Mouse (Mus musculus) myocyte (in vitro differentiated cells): ENCODE data around the gene Dcdc2a. TPM values are rescaled to one million over a fixed set of nuclear protein-coding genes. Genes with fewer than 3 reads are reported as not detected.

Source experiments
- H3K27me3 ChIP-seq: one replicate; pipeline ENCODE4 v1.6.1; 2011; ENCODE audit not compliant: control insufficient read depth, insufficient read depth, insufficient read length
- H3K36me3 ChIP-seq: one replicate; pipeline ENCODE4 v1.6.1; 2011; ENCODE audit not compliant: control insufficient read depth, insufficient read depth
- H3K4me2 ChIP-seq: one replicate; pipeline ENCODE4 v1.6.1; 2011; ENCODE audit warnings: low read depth, control low read depth
- H3K4me3 ChIP-seq: one replicate; pipeline ENCODE4 v1.5.1; 2011; ENCODE audit warnings: mild to moderate bottlenecking, control low read depth, moderate library complexity
- H3K79me2 ChIP-seq: one replicate; pipeline ENCODE4 v1.6.1; 2011; ENCODE audit not compliant: control insufficient read depth, insufficient read depth
- H3ac ChIP-seq: one replicate; pipeline ENCODE4 v1.6.1; 2011; ENCODE audit not compliant: control insufficient read depth, insufficient read length
- CEBPB ChIP-seq: IDR thresholded peaks from 2 replicates; pipeline ENCODE4 v1.6.1; 2011; ENCODE audit warnings: mild to moderate bottlenecking, moderate library complexity; ENCODE audit not compliant: poor library complexity, insufficient read depth, severe bottlenecking
- E2F4 ChIP-seq: IDR thresholded peaks from one replicate; pipeline ENCODE4 v1.6.1; 2011; ENCODE audit warnings: mild to moderate bottlenecking, control low read depth, moderate library complexity; ENCODE audit not compliant: insufficient read depth
- MAX ChIP-seq: IDR thresholded peaks from one replicate; pipeline ENCODE4 v1.6.1; 2011; ENCODE audit warnings: low read depth, mild to moderate bottlenecking, control low read depth
- MYOD1 ChIP-seq, 3 experiments: IDR thresholded peaks; one replicate each; pipeline ENCODE4 v1.6.1; 2011; ENCODE audit warnings: control low read depth in 2 of 3, low read depth in 2 of 3, mild to moderate bottlenecking in 2 of 3, moderate library complexity in 1 of 3; ENCODE audit not compliant: insufficient read length in 2 of 3, control insufficient read depth in 1 of 3
- MYOG ChIP-seq, 3 experiments: IDR thresholded peaks; one replicate each; pipeline ENCODE4 v1.6.1; 2011; ENCODE audit warnings: control low read depth in 2 of 3, low read depth in 2 of 3, mild to moderate bottlenecking in 2 of 3; ENCODE audit not compliant: insufficient read length in 2 of 3, control insufficient read depth in 1 of 3, insufficient read depth in 1 of 3
- POLR2A ChIP-seq: IDR thresholded peaks from one replicate; pipeline ENCODE4 v1.6.1; 2011; ENCODE audit warnings: low read depth, mild to moderate bottlenecking, control low read depth, moderate library complexity; ENCODE audit not compliant: insufficient read length
- POLR2AphosphoS2 ChIP-seq: IDR thresholded peaks from one replicate; pipeline ENCODE4 v1.6.1; 2011; ENCODE audit warnings: low read depth, control low read depth; ENCODE audit not compliant: insufficient read length
- REST ChIP-seq: IDR thresholded peaks from one replicate; pipeline ENCODE4 v1.6.1; 2011; ENCODE audit warnings: mild to moderate bottlenecking, control low read depth, moderate library complexity; ENCODE audit not compliant: insufficient read depth, insufficient read length
- SRF ChIP-seq: IDR thresholded peaks from one replicate; pipeline ENCODE4 v1.6.1; 2011; ENCODE audit warnings: low read depth; ENCODE audit not compliant: control insufficient read depth, insufficient read length
- TCF12 ChIP-seq: IDR thresholded peaks from one replicate; pipeline ENCODE4 v1.6.1; 2011; ENCODE audit warnings: mild to moderate bottlenecking, control low read depth; ENCODE audit not compliant: poor library complexity, insufficient read depth, severe bottlenecking
- TCF3 ChIP-seq: IDR thresholded peaks from one replicate; pipeline ENCODE4 v1.6.1; 2011; ENCODE audit warnings: low read depth, control low read depth; ENCODE audit not compliant: insufficient read length
- USF1 ChIP-seq: IDR thresholded peaks from one replicate; pipeline ENCODE4 v1.6.1; 2011; ENCODE audit warnings: low read depth, mild to moderate bottlenecking, control low read depth, moderate library complexity
- polyA plus RNA-seq: library from polyadenylated mRNA; unstranded; fragments of >200 nt; fragmentation: generic; extraction: Trizol; gene quantifications from one replicate; pipeline ENCODE4 v1.2.1, GENCODE M21; 2012; ENCODE audit warnings: missing spikeins

Dcdc2a gene
- polyA plus RNA-seq, 1 experiment = 0.05 TPM

GRCm38 (mm10) chr13:25093776-25094175 lies 38.0 kb downstream of the Dcdc2a start:
- H3K36me3 ChIP-seq = no peaks in the 10 kb centered on the region
- H3K79me2 ChIP-seq = no peaks in the 10 kb centered on the region
- peaks cover 38% of the 10 kb centered on the region for H3K27me3 ChIP-seq
- TF ChIP-seq MYOG (IDR thresholded peaks at IDR 0.05; ENCODE audit: control insufficient read depth in 1 of 3, insufficient read depth in 1 of 3, insufficient read length in 2 of 3, low read depth in 2 of 3) (no peak), TCF12 (no peak), REST (no peak), POLR2AphosphoS2 (no peak), E2F4 (no peak), TCF3 (no peak), SRF (no peak)
- H3K4me3 ChIP-seq = no peak overlapping the region
- no peak overlapping the region for H3K4me2 ChIP-seq
- H3ac ChIP-seq = no peak overlapping the region

DNA sequence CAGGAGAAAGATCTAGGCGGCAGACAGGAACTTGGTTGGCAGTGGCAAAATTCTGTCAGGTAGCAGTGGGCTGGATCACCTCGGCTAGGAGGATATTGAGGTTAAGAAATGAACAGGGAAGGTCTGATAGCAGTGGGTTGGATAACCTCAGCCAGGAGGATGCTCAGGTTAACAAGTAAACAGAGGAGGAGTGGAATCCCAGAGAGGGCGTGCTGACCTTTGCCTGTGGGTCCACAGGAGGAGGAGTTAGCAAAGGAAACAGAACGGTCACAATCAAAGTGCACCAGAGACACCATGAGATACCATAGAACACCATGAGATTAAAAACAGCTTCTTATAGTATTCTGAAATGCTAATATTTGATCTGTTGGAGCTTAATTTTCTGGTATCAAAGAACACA lies 38.6 kb downstream of the Dcdc2a start:
- Histone ChIP-seq H3K4me2 (no peak overlapping the region), H3K36me3 (no peaks in the 10 kb centered on the region), H3K4me3 (no peak overlapping the region), H3ac (no peak overlapping the region), H3K27me3 (peaks cover 38% of the 10 kb centered on the region), H3K79me2 (no peaks in the 10 kb centered on the region)
- TF ChIP-seq POLR2A (no peak), REST (no peak), USF1 (no peak), TCF3 (no peak), E2F4 (no peak), CEBPB (no peak), TCF12 (no peak), MYOG (IDR thresholded peaks at IDR 0.05; ENCODE audit: control insufficient read depth in 1 of 3, insufficient read depth in 1 of 3, insufficient read length in 2 of 3, low read depth in 2 of 3) (no peak), MYOD1 (IDR thresholded peaks at IDR 0.05; ENCODE audit: control insufficient read depth in 1 of 3, insufficient read length in 2 of 3, low read depth in 2 of 3) (no peak), SRF (no peak), POLR2AphosphoS2 (no peak), MAX (no peak)

DNA sequence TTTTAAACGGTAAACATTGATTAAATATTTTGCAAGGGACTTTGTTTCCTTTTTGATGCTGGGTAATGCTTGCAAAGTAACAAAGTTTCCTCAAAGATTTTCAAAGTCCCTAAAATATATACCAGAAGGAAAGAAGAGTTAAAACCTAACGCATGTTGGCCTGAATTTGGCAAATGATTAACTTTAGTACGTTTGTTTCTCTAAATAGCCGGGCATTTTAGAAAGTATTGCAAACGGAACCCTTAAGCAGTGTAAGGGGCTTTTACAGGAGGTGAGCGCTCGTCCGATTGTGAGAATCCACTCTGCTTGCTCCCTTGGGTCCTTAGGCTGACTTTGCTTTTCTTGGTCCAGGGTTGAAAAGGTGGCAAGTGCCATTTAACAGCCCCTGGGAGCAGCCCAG lies 41.5 kb downstream of the Dcdc2a start:
- H3K4me3 ChIP-seq = no peak overlapping the region
- no peaks in the 10 kb centered on the region for H3K36me3 ChIP-seq
- peaks cover 39% of the 10 kb centered on the region for H3K27me3 ChIP-seq
- H3K79me2 ChIP-seq = no peaks in the 10 kb centered on the region
- H3ac ChIP-seq = no peak overlapping the region
- TF ChIP-seq POLR2A (no peak), MYOG (IDR thresholded peaks at IDR 0.05; ENCODE audit: control insufficient read depth in 1 of 3, insufficient read depth in 1 of 3, insufficient read length in 2 of 3, low read depth in 2 of 3) (no peak), CEBPB (no peak), TCF3 (no peak), REST (no peak), MYOD1 (IDR thresholded peaks at IDR 0.05; ENCODE audit: control insufficient read depth in 1 of 3, insufficient read length in 2 of 3, low read depth in 2 of 3) (no peak), E2F4 (no peak), SRF (no peak), POLR2AphosphoS2 (no peak)
- H3K4me2 ChIP-seq = no peak overlapping the region

DNA sequence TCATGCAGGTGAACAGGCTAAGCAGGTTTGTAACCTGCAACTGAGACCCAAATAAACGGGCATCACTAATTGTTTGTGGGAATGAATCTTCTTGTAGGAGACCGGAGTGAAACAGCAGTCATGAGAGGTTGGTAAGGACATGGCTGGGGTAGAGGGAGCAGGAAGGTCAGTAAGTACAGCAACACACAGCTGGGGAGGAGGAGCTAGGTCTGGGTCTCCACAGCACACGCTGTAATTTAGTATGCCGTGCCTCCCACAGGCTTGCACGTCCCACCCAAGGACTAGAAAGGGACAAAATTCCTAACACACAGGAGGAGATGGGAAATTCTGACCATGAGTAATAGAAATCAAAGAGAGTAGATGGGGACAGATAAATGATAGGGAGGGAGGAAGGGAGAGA lies 42.8 kb downstream of the Dcdc2a start:
- H3ac ChIP-seq = no peak overlapping the region
- H3K79me2 ChIP-seq = no peaks in the 10 kb centered on the region
- no peak for TF ChIP-seq MYOD1 (IDR thresholded peaks at IDR 0.05; ENCODE audit: control insufficient read depth in 1 of 3, insufficient read length in 2 of 3, low read depth in 2 of 3)
- TF ChIP-seq TCF12 = no peak
- TF ChIP-seq MYOG (IDR thresholded peaks at IDR 0.05; ENCODE audit: control insufficient read depth in 1 of 3, insufficient read depth in 1 of 3, insufficient read length in 2 of 3, low read depth in 2 of 3) = no peak
- no peak for TF ChIP-seq POLR2A
- TF ChIP-seq E2F4 = no peak
- TF ChIP-seq MAX = no peak
- TF ChIP-seq CEBPB = no peak
- TF ChIP-seq TCF3 = no peak
- TF ChIP-seq REST = no peak
- TF ChIP-seq POLR2AphosphoS2 = no peak
- TF ChIP-seq SRF = no peak
- no peak overlapping the region for H3K4me3 ChIP-seq
- H3K36me3 ChIP-seq = no peaks in the 10 kb centered on the region
- no peak overlapping the region for H3K4me2 ChIP-seq
- peaks cover 39% of the 10 kb centered on the region for H3K27me3 ChIP-seq

- Histone ChIP-seq H3K36me3 (no peaks in the 10 kb centered on the region), H3K4me2 (no peak overlapping the region), H3K4me3 (no peak overlapping the region), H3ac (no peak overlapping the region), H3K27me3 (peaks cover 40% of the 10 kb centered on the region), H3K79me2 (no peaks in the 10 kb centered on the region)
- TF ChIP-seq TCF12 (no peak), E2F4 (no peak), MYOG (IDR thresholded peaks at IDR 0.05; ENCODE audit: control insufficient read depth in 1 of 3, insufficient read depth in 1 of 3, insufficient read length in 2 of 3, low read depth in 2 of 3) (no peak), TCF3 (no peak)
Measured at GRCm38 (mm10) chr13:25099508-25099907, 43.7 kb downstream of the Dcdc2a start.
